Mouse (Mus musculus) frontal cortex, adult 2 months (tissue): ENCODE results near the gene Igf2bp3. TPM values are rescaled to one million over a fixed set of nuclear protein-coding genes. Genes with fewer than 3 reads are reported as not detected.

Source experiments
- polyA plus RNA-seq: library from polyadenylated mRNA; depleted of rRNA; stranded (reverse); fragments of >200 nt; gene quantifications from 2 replicates; pipeline ENCODE4 v1.2.3, GENCODE M21; 2012; rRNA removed

The Igf2bp3 gene
- polyA plus RNA-seq, 1 experiment, result 0.06 TPM

Other genes with a start within 250 kb of the Igf2bp3 start
- gene Doxl2, start 240.0 kb downstream of the Igf2bp3 start, polyA plus RNA-seq, result 0.11 TPM in 1 of 2 replicates, not detected in the other
- not detected in 2 replicates for gene Svs1, start 228.1 kb downstream of the Igf2bp3 start, polyA plus RNA-seq
- 7.0 and 8.5 TPM in 2 replicates for gene Gpnmb, start 178.4 kb downstream of the Igf2bp3 start, polyA plus RNA-seq
- gene Malsu1, start 141.2 kb downstream of the Igf2bp3 start, polyA plus RNA-seq, result 16.9 and 17.3 TPM in 2 replicates
- gene Tra2a, start 49.1 kb upstream of the Igf2bp3 start, polyA plus RNA-seq, result 122 and 139 TPM in 2 replicates
- gene Ccdc126, start 104.3 kb upstream of the Igf2bp3 start, polyA plus RNA-seq, result 11.3 and 12.0 TPM in 2 replicates
- gene Fam221a, start 152.8 kb upstream of the Igf2bp3 start, polyA plus RNA-seq, result 1.4 and 1.8 TPM in 2 replicates
- 0.06 and 0.08 TPM in 2 replicates for gene Stk31, start 180.6 kb upstream of the Igf2bp3 start, polyA plus RNA-seq